Mouse (Mus musculus) heart, adult 2 months (tissue): ENCODE measurements around the gene Eif4g1.

Experiments used
- CTCF ChIP-seq: fragments of 200-600 bp; IDR thresholded peaks from 2 replicates; pipeline ENCODE4 v1.8.1; 2022; ENCODE audit warnings: antibody characterized with exemption, mild to moderate bottlenecking, moderate library complexity
- POLR2A ChIP-seq: fragments of 200-500 bp; IDR thresholded peaks from 2 replicates; pipeline ENCODE4 v1.6.1; 2011; ENCODE audit warnings: mild to moderate bottlenecking, low read depth, low read length, control low read depth; ENCODE audit not compliant: insufficient read depth

GRCm38 (mm10) chr16:20715976-20716840, 48.1 kb downstream of the Eif4g1 start:
- TF ChIP-seq POLR2A = no peak
- peak; percentile 42 for TF ChIP-seq CTCF
